Mouse (Mus musculus): Measurements from ENCODE around the gene Irf2.

GRCm38 (mm10) chr8:46757613-46758012 is 18.1 kb downstream of the Irf2 start:
- TF ChIP-seq CTCF (IDR thresholded peaks at IDR 0.05; ENCODE audit: low read depth) (no peak), EP300 (optimal IDR thresholded peaks at IDR 0.05) (no peak)
